ENCODE assay signal across 8 mouse cellular contexts in genomic region chr2:160887284-160887683, GRCm38 (mm10). TPM values are rescaled to one million over a fixed set of nuclear protein-coding genes. Genes with fewer than 3 reads are reported as not detected.
DNase-seq lines count a peak whose midpoint lies in the region; ATAC-seq and TF ChIP-seq lines count a peak whose summit lies in the region.

No protein-coding gene starts in this region.

- H3K27ac ChIP-seq in MEL (ENCODE audit: control insufficient read depth, low read depth, low read length): no peak overlapping the region
- H3K27ac ChIP-seq in lung, embryonic 14.5 days (ENCODE audit: low read depth): no peak overlapping the region

- peak overlapping the region; percentile 17 to 41; a peak in 3 of 4 replicates for H3K4me3 ChIP-seq in MEL (ENCODE audit: control insufficient read depth in 1 of 2, insufficient read depth in 1 of 2, low read depth in 2 of 2, low read length in 2 of 2)
- H3K4me3 ChIP-seq in lung, embryonic 14.5 days (ENCODE audit: low read depth, low read length): peak overlapping the region; percentile 44

- TF ChIP-seq EP300 in MEL (IDR thresholded peaks at IDR 0.05; ENCODE audit: low read depth in 1 of 2, low read length in 2 of 2): no peak

- no peaks in the 10 kb centered on the region for H3K36me3 ChIP-seq in MEL (ENCODE audit: control insufficient read depth in 1 of 2, insufficient read depth in 2 of 2, low read length in 2 of 2)
- H3K36me3 ChIP-seq in lung, embryonic 14.5 days (ENCODE audit: insufficient read depth): no peaks in the 10 kb centered on the region

- H3K27me3 ChIP-seq in MEL (ENCODE audit: control insufficient read depth in 1 of 2, insufficient read depth in 2 of 2, low read length in 2 of 2): no peaks in the 10 kb centered on the region
- no peaks in the 10 kb centered on the region for H3K27me3 ChIP-seq in lung, embryonic 14.5 days (ENCODE audit: insufficient read depth, low read length)

- TF ChIP-seq POLR2A in MEL (IDR thresholded peaks at IDR 0.05; ENCODE audit: control insufficient read depth in 1 of 2, insufficient read depth in 1 of 2, low read depth in 1 of 2, low read length in 2 of 2, poor library complexity in 1 of 2): no peak

- peak; percentile 93 to 97 for ATAC-seq in hematopoietic stem cell, adult 5-6 weeks (replicated peaks in 1 of 2; ENCODE audit: insufficient read depth in 1 of 2, low FRiP score in 2 of 2, low TSS enrichment in 1 of 2, low read depth in 1 of 2, poor library complexity in 2 of 2, severe bottlenecking in 2 of 2)
- peak; percentile 86 for ATAC-seq in lung, embryonic 14.5 days (ENCODE audit: insufficient read depth)

- no peaks in the 10 kb centered on the region for H3K79me2 ChIP-seq in MEL (ENCODE audit: control insufficient read depth, insufficient read depth, low read length, poor library complexity)

- 3% methylated on average over 11 of the region's 11 CpGs for WGBS in lung, embryonic 14.5 days

- peak; percentile 89 for TF ChIP-seq RAD21 in MEL (IDR thresholded peaks at IDR 0.05; ENCODE audit: low read depth, low read length)

- DNase-seq in MEL (ENCODE audit: low read depth, low spot score): peak; percentile 77
- peak; percentile 89 for DNase-seq in cerebellum, adult 8-10 months
- peak; percentile 86 for DNase-seq in forelimb bud, embryonic 11.5 days (ENCODE audit: low read depth, low spot score)
- DNase-seq in layer of hippocampus, adult 8-10 months (ENCODE audit: low spot score in 2 of 2): peak; percentile 70 to 87
- DNase-seq in lung, embryonic 14.5 days: peak; percentile 90
- peak; percentile 54 for DNase-seq in ovary, postnatal 10 days (ENCODE audit: low spot score)
- peak; percentile 58 for DNase-seq in thymus, postnatal 0 days (ENCODE audit: low spot score)

- H3K4me2 ChIP-seq in lung, embryonic 14.5 days: peak overlapping the region; percentile 92

- H3K9me3 ChIP-seq in MEL (replicated peaks; ENCODE audit: insufficient read depth, low read length): no peaks in the 10 kb centered on the region
- no peaks in the 10 kb centered on the region for H3K9me3 ChIP-seq in lung, embryonic 14.5 days (ENCODE audit: low read depth, low read length)

- H3K4me1 ChIP-seq in MEL (ENCODE audit: control insufficient read depth in 1 of 2, insufficient read depth in 2 of 2, low read length in 2 of 2): no peaks in the 10 kb centered on the region; a peak in 1 of 4 replicates
- H3K4me1 ChIP-seq in lung, embryonic 14.5 days (ENCODE audit: insufficient read depth): 0 out of 2 replicates have a peak, but pooled peaks cover 4% of the 10 kb centered on the region

- no peak overlapping the region for H3K9ac ChIP-seq in MEL (ENCODE audit: control insufficient read depth, low read depth, low read length, poor library complexity, severe bottlenecking)
- H3K9ac ChIP-seq in lung, embryonic 14.5 days: no peak overlapping the region

- peak; percentile 66 to 86 (median 75) for TF ChIP-seq CTCF in MEL (IDR thresholded peaks at IDR 0.05 in 2 of 3, conservative IDR thresholded peaks at IDR 0.05 in 1 of 3; ENCODE audit: control insufficient read depth in 1 of 3, insufficient read depth in 1 of 3, low read depth in 2 of 3, low read length in 3 of 3, poor library complexity in 1 of 3, severe bottlenecking in 1 of 3)
- TF ChIP-seq CTCF in lung, embryonic 14.5 days (IDR thresholded peaks at IDR 0.05; ENCODE audit: low read depth): peak; percentile 96

TF ChIP-seq in MEL, 35 proteins besides CTCF, POLR2A, EP300 and RAD21:
- no peak for TF ChIP-seq ZNF384 (IDR thresholded peaks at IDR 0.05; ENCODE audit: low read depth, low read length)
- TF ChIP-seq NELFE (IDR thresholded peaks at IDR 0.05; ENCODE audit: low read depth, low read length): no peak
- no peak for TF ChIP-seq MAX (IDR thresholded peaks at IDR 0.05; ENCODE audit: low read length)
- TF ChIP-seq MAFK (IDR thresholded peaks at IDR 0.05; ENCODE audit: borderline replicate concordance, low read depth, low read length): no peak
- TF ChIP-seq UBTF (IDR thresholded peaks at IDR 0.05; ENCODE audit: borderline replicate concordance, insufficient read depth, low read depth, low read length): no peak
- TF ChIP-seq SIN3A (IDR thresholded peaks at IDR 0.05; ENCODE audit: low read length): 0 out of 2 replicates have a peak, but pooled peaks have one; percentile 23
- TF ChIP-seq POLR2AphosphoS5 (IDR thresholded peaks at IDR 0.05; ENCODE audit: borderline replicate concordance, low read depth, low read length): no peak
- TF ChIP-seq BHLHE40 (IDR thresholded peaks at IDR 0.05; ENCODE audit: borderline replicate concordance, low read depth, low read length): no peak
- no peak for TF ChIP-seq TAL1 (IDR thresholded peaks at IDR 0.05; ENCODE audit: low read length)
- no peak for TF ChIP-seq ELF1 (IDR thresholded peaks at IDR 0.05; ENCODE audit: low read depth, low read length)
- TF ChIP-seq JUND (IDR thresholded peaks at IDR 0.05; ENCODE audit: low read depth, low read length): no peak
- TF ChIP-seq SMC3 (IDR thresholded peaks at IDR 0.05; ENCODE audit: low read depth, low read length): peak; percentile 85
- no peak for TF ChIP-seq CHD2 (IDR thresholded peaks at IDR 0.05; ENCODE audit: low read length)
- peak; percentile 74 for TF ChIP-seq ZC3H11A (IDR thresholded peaks at IDR 0.05; ENCODE audit: low read depth, low read length)

RNA-seq across cellular contexts. Expression of gene Lpin3, which starts 6.8 kb away (rescaled TPM):
- total RNA-seq in MEL (2012; rRNA removed): 0.07 and 0.08 TPM in 2 replicates
- under 1 TPM in 1 of 2 experiments, not detected in 1; 0.17 TPM for polyA plus RNA-seq in MEL (2012; ENCODE audit: insufficient read depth in 1 of 2, insufficient read length in 2 of 2, low read depth in 1 of 2, low replicate concordance in 2 of 2, missing spikeins in 1 of 2)
- not detected in 2 replicates for total RNA-seq in hematopoietic stem cell, adult 5-6 weeks (2017)
- total RNA-seq in layer of hippocampus, adult 8-10 months (2022): 1 to 10 TPM; 1.1 to 2.6 (median 1.6) TPM
- 1.5 and 2.5 TPM in 2 replicates for polyA plus RNA-seq in lung, embryonic 14.5 days (2014; fragmentation: Nextera tagmentation; extraction: Ambion mirVana)
- 1.4 and 1.7 TPM in 2 replicates for polyA plus RNA-seq in thymus, postnatal 0 days (2015; fragmentation: Nextera tagmentation; extraction: Ambion mirVana)

RNA-seq across cellular contexts. Expression of gene Zhx3, which starts 14.5 kb away (rescaled TPM):
- total RNA-seq in MEL (2012; rRNA removed): 4.4 and 5.3 TPM in 2 replicates
- 1 to 10 TPM in 1 of 2 experiments, not detected in 1; 4.8 TPM for polyA plus RNA-seq in MEL (2012; ENCODE audit: insufficient read depth in 1 of 2, insufficient read length in 2 of 2, low read depth in 1 of 2, low replicate concordance in 2 of 2, missing spikeins in 1 of 2)
- 5.3 and 6.8 TPM in 2 replicates for total RNA-seq in hematopoietic stem cell, adult 5-6 weeks (2017)
- 100 to 1,000 TPM in 2 of 4 experiments, 10 to 100 TPM in 2; 74.2 to 102 (median 92.4) TPM for total RNA-seq in layer of hippocampus, adult 8-10 months (2022)
- polyA plus RNA-seq in lung, embryonic 14.5 days (2014; fragmentation: Nextera tagmentation; extraction: Ambion mirVana): 12.0 and 13.0 TPM in 2 replicates
- 5.7 and 7.4 TPM in 2 replicates for polyA plus RNA-seq in thymus, postnatal 0 days (2015; fragmentation: Nextera tagmentation; extraction: Ambion mirVana)

RNA-seq across cellular contexts. Expression of gene Emilin3, which starts 24.8 kb away (rescaled TPM):
- total RNA-seq in MEL (2012; rRNA removed): not detected in 2 replicates
- not detected for polyA plus RNA-seq in MEL (2012; ENCODE audit: insufficient read depth in 1 of 2, insufficient read length in 2 of 2, low read depth in 1 of 2, low replicate concordance in 2 of 2, missing spikeins in 1 of 2)
- total RNA-seq in hematopoietic stem cell, adult 5-6 weeks (2017): not detected in 2 replicates
- total RNA-seq in layer of hippocampus, adult 8-10 months (2022): under 1 TPM in 3 of 4 experiments, not detected in 1; 0.12 to 0.20 (median 0.18) TPM
- 10.6 and 14.0 TPM in 2 replicates for polyA plus RNA-seq in lung, embryonic 14.5 days (2014; fragmentation: Nextera tagmentation; extraction: Ambion mirVana)
- 0.62 and 0.65 TPM in 2 replicates for polyA plus RNA-seq in thymus, postnatal 0 days (2015; fragmentation: Nextera tagmentation; extraction: Ambion mirVana)
